Mouse (Mus musculus): Measurements from ENCODE around the gene Abcc4.

Abcc4 gene

GRCm38 (mm10) chr14:118506591-118507146, 199.3 kb downstream of the Abcc4 start:
- no peak for DNase-seq (ENCODE audit: low read depth, low spot score)

DNA sequence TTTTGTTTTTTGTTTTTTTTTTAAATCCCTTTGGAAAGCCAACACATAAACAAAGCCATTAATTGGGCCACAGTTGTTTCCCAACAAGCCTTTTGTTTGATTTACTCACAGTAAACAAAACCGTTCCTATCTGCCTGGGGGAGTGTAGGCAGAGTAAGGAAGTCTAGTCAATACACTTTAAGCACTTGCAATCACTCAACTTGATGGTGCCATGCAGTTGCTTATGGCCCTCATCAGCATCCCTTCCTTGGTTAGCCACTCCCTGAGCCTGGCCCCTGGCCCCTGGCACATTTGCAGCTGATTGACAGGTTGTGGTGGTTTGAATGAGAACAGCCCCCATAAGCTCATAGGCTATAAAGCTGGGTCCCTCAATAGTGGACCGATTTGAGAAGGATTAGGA, 209.3 kb downstream of the Abcc4 start:
- no peak for DNase-seq (ENCODE audit: low read depth, low spot score)

DNA sequence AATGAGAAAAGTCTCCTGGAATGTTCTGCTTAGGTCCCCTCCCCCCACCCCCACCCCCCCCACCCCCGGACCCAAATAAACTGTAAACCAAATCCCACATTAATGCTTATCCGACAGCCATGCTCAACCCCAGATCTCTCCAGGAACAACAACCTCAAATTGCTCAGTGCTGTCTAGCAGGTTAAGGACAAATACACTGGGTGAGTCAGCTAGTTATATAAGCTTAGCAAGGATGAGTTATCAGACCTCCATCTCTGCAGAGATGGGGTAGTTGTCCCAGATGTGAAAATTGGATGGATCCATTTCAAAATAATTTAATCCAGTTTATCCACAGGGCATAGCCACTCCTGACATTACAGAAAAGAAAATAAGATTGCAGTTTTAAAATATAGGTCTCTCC, 210.6 kb downstream of the Abcc4 start:
- no peak for DNase-seq (ENCODE audit: low read depth, low spot score)

GRCm38 (mm10) chr14:118491708-118492107, 214.3 kb downstream of the Abcc4 start:
- DNase-seq (ENCODE audit: low read depth, low spot score), result no peak

GRCm38 (mm10) chr14:118491300-118491699, 214.7 kb downstream of the Abcc4 start:
- no peak for DNase-seq (ENCODE audit: low read depth, low spot score)

DNA sequence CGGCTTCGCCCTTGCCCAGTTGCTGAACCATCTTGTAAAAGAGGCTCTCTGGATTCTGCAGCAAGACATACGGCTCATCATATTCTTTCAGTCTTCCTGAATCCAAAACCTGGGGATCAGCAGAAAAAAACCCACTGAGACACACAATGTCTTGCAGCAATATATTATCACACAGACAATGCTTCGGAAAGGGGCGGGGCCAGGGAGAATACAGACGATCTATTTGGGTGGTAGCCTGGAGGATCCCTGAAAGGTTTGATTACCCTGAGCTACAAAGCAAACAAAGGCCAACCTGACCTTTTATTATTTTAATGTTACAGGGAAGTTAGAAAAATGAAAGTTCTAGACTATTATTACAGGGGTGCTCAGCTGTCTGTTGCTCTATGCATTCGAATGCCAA, 215.5 kb downstream of the Abcc4 start:
- DNase-seq (ENCODE audit: low read depth, low spot score), result peak; percentile 48

DNA sequence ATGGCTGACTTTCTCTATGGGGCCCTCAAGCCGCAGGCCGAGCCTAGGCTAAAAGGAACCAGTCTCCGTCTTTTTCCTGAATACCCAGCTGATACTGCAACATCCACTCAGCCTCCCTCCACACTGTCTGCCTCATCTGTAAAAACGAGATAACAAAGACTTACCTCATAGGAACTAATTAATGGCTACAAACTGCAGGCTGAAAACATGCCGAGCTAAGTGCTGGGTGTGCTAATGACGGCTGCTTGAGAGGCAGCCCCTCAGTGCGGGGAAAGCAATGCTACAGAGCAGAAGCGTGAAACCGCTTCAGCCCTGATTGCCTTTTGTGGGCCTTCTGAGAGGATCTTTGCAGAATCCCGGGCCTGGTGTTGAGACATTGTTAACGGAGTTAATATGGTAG, 219.7 kb downstream of the Abcc4 start:
- no peak for DNase-seq (ENCODE audit: low read depth, low spot score)

DNA sequence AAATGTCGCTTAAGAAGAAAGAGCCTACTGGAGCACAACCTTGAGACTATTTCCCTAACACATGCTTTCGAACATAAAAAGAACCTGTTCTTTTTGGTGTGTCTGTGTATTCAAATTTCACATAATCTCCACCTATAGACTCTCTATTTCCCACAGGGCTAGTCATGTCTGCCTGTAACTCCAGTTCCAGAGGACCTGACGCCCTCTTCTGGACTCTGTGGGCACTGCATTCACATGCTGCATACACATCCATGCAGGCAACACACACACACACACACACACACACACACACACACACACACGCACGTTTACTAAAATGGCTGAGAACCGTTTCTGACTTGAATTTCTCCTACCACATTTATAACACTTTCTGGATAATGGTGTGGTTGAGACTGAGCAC, 220.4 kb downstream of the Abcc4 start:
- peak; percentile 65 for DNase-seq (ENCODE audit: low read depth, low spot score)

DNA sequence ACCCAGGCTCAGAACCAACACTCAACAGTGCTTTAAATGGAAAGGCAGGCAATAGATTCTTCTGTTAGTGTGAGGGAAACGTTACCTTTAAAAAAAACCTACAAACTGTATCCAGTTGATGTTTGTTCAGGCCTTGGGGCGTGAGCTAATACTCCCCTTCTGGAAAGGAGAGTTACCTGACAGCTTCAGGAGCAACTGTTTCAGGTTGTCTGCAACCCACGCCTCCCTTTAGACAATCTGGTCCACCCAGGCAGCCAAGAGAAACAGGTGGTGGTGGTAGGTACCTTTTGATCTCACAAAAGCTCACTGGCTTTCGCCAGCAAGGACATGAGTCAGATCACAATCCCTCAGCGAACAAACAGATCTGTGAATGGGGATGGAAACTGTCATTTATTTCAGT, 223.7 kb downstream of the Abcc4 start:
- DNase-seq (ENCODE audit: low read depth, low spot score), result no peak

DNA sequence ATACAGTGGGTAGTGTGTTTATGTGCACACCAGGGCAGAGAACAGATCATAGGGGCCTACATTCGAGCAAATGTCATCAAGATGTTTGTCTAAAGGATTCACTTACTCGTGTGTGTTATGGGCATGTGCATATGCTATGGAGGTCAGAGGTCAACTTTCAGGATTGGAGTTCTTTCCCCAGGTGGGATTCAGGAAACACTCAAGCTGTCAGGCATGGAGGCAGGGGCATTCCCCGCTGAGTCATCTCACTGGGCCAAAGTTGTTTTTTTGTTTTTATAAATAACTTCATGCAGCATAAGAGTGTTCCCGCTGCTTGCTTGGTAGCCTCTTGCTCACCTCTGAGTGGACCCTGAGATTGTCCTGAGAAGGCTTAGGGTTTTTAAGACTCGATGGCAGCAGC, 224.2 kb downstream of the Abcc4 start:
- DNase-seq (ENCODE audit: low read depth, low spot score), result no peak

- DNase-seq (ENCODE audit: low read depth, low spot score), result no peak
Observed at GRCm38 (mm10) chr14:118476329-118476728, 229.7 kb downstream of the Abcc4 start.

GRCm38 (mm10) chr14:118475100-118475454, 230.9 kb downstream of the Abcc4 start:
- DNase-seq (ENCODE audit: low read depth, low spot score), result no peak

- DNase-seq (ENCODE audit: low read depth, low spot score), result peak; percentile 85
Observed at GRCm38 (mm10) chr14:118474226-118475099, 231.6 kb downstream of the Abcc4 start.

- DNase-seq (ENCODE audit: low read depth, low spot score), result no peak
Observed at GRCm38 (mm10) chr14:118473831-118474193, 232.2 kb downstream of the Abcc4 start.

DNA sequence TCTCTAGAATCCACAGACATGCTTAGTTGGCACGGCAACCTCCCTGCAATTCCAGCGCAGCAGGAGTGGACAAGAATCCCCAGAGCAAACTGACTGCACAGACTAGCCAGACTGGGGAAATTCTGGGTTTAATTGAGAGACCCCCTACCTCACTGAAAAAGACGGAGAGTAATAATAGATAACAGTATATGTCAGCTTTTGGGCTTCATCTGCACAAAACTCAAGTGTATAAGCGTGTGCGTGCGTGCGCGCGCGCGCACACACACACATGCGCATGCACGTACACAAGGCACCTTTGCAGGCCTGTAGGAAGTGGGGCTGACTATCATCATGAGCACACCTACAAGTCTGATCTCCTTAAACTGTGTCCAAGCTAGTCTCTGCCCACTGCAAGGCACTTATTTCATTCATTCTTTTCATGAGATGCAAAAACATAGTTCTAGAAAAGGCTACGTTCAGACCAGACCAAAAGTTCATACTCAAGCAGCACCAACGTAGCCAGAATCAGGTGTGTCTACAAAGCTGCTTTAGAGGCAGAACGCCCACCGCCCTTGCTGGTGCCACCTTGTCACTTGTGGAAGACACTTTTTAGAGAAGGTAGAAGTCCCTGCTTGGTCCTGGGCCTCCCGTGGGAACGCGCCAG, 232.7 kb downstream of the Abcc4 start:
- peak; percentile 36 for DNase-seq (ENCODE audit: low read depth, low spot score)

DNA sequence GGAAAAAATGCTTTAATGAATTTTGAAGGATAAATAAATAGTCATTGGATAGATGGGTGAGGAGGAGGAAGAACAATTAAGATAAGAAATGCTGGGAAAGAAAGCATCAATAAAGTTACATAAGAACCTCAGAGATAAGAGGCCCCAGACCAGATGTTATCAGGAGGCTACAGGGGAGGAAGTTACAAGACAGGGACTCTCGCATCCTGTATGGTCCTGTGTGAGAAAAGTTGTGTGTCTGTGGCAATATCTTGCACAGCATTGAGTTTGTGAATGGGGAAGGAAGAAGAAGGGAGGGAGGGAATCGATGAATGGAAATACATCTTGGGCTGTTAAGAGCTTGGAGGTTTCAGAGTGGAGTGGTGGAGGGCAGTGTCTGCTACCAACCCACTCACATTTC, 240.7 kb downstream of the Abcc4 start:
- DNase-seq (ENCODE audit: low read depth, low spot score), result no peak

DNA sequence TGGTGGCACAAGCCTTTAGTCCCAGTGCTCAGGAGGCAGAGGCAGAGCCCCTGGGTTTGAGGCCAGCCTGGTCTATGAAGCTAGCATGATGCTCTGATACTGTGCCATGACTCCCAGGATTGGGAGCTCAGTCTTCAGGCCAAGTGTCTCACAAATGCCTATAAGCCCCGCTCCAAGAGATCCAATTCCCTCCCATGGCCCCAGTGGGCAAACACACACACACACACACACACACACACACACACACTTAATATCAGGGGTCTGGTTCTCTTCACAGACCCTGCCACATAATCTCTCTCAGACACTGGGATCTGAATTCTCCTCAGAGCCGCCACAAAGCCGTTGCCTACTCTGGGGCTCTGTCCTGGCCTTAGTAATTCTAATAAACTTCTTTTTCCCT, 241.6 kb downstream of the Abcc4 start:
- no peak for DNase-seq (ENCODE audit: low read depth, low spot score)

DNA sequence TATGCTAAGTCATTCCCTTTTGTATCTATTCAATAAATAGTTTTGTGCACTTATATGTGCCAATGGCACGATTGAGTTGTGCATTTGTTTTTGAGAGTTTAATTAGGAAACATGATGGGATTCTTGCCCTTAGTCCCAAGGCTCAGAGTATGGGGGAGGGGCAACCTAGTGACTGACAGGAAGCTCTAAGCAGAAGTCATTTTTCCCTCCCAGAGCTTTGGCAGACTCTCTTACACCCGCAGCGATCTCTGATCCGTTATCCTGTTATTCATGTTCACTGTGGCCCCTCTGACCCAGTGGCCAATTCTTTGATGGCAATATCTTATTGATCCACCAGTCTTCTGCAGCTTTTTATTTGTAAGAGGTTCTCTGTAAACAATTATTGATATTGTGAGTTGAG, 253.4 kb downstream of the Abcc4 start:
- no peak for DNase-seq (ENCODE audit: low read depth, low spot score)

DNA sequence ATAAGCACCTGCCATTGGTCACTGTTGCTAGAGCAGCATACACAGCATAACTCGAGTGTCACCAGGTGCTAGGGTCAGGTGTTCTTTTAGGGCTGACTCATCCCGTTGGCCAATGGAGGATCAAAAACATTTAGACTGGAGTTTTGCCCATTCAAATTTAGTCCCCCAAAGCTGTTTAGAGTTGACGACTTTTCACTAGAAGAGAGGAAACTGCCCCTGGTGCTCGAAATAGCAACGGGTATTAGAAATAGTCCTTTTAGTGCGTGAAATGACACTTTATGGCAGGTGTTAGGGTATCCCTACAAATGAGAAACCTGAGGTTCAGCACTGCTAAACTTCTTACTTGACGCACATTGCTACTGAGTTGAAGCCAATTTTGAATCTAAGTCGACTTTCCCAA, 265.9 kb downstream of the Abcc4 start:
- DNase-seq (ENCODE audit: low read depth, low spot score), result no peak

- peak; percentile 59 for DNase-seq (ENCODE audit: low read depth, low spot score)
Observed at GRCm38 (mm10) chr14:118437156-118437931, 268.7 kb downstream of the Abcc4 start.

DNA sequence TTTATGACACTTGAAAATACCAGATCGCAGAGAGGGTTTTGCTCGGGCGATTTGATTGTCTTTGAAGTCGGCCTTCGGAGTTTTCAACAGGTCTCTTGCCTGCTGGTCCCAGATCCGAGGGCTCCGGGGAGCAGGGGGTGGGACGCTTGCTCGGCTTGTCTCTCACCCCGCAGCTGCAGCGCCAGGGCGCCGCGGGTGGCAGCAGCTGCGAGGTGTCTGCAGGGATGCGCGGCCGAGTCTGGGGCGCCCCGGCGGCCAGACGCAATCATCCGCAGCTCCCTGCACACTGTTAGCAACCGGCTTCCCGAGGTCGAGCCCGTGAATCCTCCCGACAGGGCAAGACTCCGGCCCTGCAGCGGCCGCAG, 269.2 kb downstream of the Abcc4 start:
- peak; percentile 55 for DNase-seq (ENCODE audit: low read depth, low spot score)

DNA sequence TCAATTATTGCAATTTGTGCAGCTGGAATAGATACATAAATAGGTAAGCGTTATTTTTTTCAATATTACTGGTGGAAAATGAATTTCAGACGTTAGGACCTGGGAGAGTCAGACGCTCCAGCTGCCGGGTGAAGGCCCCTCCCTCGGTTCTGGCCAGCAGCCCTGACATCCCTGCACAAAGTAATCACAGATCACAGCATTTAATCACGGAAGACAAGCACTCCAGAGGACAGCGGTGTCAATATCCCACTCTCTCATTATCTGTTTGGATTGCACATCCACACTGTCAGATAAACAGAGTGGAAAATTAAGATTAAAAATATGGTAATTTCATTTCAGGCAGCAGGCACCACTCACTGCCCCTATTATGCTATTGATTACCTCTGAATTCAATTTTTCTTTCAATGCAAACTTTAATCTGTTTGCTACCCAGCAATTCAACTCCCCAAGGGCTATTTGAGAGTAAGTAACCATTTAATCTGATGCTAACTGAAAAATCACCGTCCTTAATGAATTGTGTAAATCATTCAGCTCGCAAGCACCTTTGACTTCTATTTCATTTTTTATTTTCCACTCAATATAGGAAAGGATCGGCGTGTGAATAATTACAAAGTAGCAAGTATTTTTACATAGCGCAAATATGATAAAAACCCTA, 270.2 kb downstream of the Abcc4 start:
- no peak for DNase-seq (ENCODE audit: low read depth, low spot score)

All from R1 (cell line).